Mouse (Mus musculus): Measurements from ENCODE around the gene Gm45208.

- TF ChIP-seq POLR2A (IDR thresholded peaks at IDR 0.05; ENCODE audit: borderline replicate concordance, extremely low read depth, low read depth, low read length) (no peak), CTCF (IDR thresholded peaks at IDR 0.05; ENCODE audit: insufficient read depth, low read length) (no peak)
These were observed 41.8 kb downstream of the Gm45208 start for GRCm38 (mm10) chrX:7763631-7764393.

All from lung, adult 2 months (tissue).